Mouse (Mus musculus) hindbrain, embryonic 14.5 days (tissue): ENCODE results near the gene Dkc1. TPM values are rescaled to one million over a fixed set of nuclear protein-coding genes. Genes with fewer than 3 reads are reported as not detected.
"Not testable (repeated sequence)": the region's sequence is repeated elsewhere in the genome, so short reads cannot be mapped to it uniquely, and the experiment has no call there.

Experiments used
- ATAC-seq: fragments of 200-750 bp; cut with Nextera tagmentation; 2 replicates; pipeline ENCODE4 v1.8.0; 2017; ENCODE audit warnings: moderate number of reproducible peaks, mild to moderate bottlenecking, moderate TSS enrichment, moderate library complexity; ENCODE audit not compliant: low FRiP score
- DNase-seq: peaks from one replicate; pipeline ENCODE4 v3.0.0-alpha.2; 2015; ENCODE audit warnings: low spot score
- H3K27ac ChIP-seq: fragments of 300-500 bp; sonication (generic); 2 replicates; pipeline ENCODE4 v1.5.1; 2014; ENCODE audit warnings: mild to moderate bottlenecking, moderate library complexity
- H3K27me3 ChIP-seq: fragments of 300-500 bp; sonication (generic); 2 replicates; pipeline ENCODE4 v1.6.1; 2014; ENCODE audit warnings: mild to moderate bottlenecking, low read length, mixed read lengths; ENCODE audit not compliant: control insufficient read depth, insufficient read depth
- H3K36me3 ChIP-seq: fragments of 300-500 bp; sonication (generic); replicated peaks from 2 replicates; pipeline ENCODE4 v1.6.1; 2014; ENCODE audit not compliant: control insufficient read depth, insufficient read depth
- H3K4me1 ChIP-seq: fragments of 300-500 bp; sonication (generic); replicated peaks from 2 replicates; pipeline ENCODE4 v1.6.1; 2014; ENCODE audit warnings: antibody characterized with exemption, low read length, mixed read lengths; ENCODE audit not compliant: control insufficient read depth, insufficient read depth
- H3K4me2 ChIP-seq: fragments of 300-500 bp; sonication (generic); replicated peaks from 2 replicates; pipeline ENCODE4 v1.6.1; 2014; ENCODE audit warnings: mild to moderate bottlenecking, moderate library complexity
- H3K4me3 ChIP-seq: fragments of 300-500 bp; sonication (generic); replicated peaks from 2 replicates; pipeline ENCODE4 v1.5.1; 2014; ENCODE audit warnings: mild to moderate bottlenecking, low read length
- H3K9ac ChIP-seq: fragments of 300-500 bp; sonication (generic); 2 replicates; pipeline ENCODE4 v1.6.1; 2014
- H3K9me3 ChIP-seq: fragments of 300-500 bp; sonication (generic); 2 replicates; pipeline ENCODE4 v1.6.1; 2016; ENCODE audit warnings: low read length; ENCODE audit not compliant: control insufficient read depth
- WGBS: fragments of 180-500 bp; shearing (Covaris S2); extraction: QIAGEN DNeasy Blood & Tissue Kit; methylation state at CpG from one replicate; pipeline ENCODE4 v1.1.7; 2014; 5-methylcytosine and 5-hydroxymethylcytosine counted together
- polyA plus RNA-seq: library from polyadenylated mRNA; unstranded; fragments of >200 nt; fragmentation: Nextera tagmentation; extraction: Ambion mirVana; gene quantifications from 2 replicates; pipeline ENCODE4 v1.2.1, GENCODE M21; 2014

The Dkc1 gene
- polyA plus RNA-seq, 1 experiment from 2014 or later = 54.2 TPM

DNA sequence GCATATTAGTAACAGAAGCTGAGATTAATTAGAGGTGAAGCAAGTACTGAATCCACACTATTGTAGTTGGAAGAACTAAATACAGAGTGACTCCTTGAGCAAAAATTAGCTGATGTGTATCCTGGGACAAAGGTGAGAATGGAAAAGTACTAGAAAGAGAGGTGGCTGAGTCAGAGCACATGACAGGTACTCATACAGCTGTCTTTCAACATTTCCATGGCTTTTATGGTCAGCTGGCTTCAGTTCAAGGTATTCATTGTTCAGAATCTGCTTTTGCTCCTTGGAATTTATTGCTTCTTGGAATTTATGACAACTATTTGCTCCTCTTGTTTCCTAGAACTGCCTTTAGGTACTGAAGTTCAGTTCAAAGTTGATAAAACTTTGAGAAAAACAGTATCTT is 41.3 kb downstream of the Dkc1 start:
- ATAC-seq (no peak), DNase-seq (no peak)
- no peaks in the 10 kb centered on the region for H3K36me3 ChIP-seq

DNA sequence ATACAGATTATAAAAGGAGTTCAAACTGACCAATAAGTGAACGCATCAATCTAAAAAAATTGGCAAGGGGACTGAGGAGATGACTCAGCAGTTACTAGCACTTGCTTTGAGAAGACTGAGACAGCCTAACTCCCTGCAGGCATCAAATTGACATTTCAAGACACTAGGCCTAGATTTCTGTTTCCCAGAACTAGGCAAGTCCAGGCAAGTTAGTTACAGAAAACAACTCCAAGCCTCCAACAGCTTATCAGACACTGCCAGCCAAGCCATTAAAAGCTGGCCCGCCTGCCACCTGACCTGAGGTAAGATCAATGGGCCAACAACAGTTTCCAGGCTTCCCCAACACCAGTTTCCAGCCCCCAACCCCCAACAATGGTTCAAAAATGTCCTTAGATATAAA is 42.1 kb downstream of the Dkc1 start:
- Histone ChIP-seq H3K36me3 (no peaks in the 10 kb centered on the region), H3K4me2 (no peak overlapping the region), H3K9ac (no peak overlapping the region), H3K9me3 (no peaks in the 10 kb centered on the region), H3K27ac (no peak overlapping the region), H3K4me1 (no peaks in the 10 kb centered on the region), H3K27me3 (no peaks in the 10 kb centered on the region), H3K4me3 (no peak overlapping the region)
- WGBS = 83% methylated on average over 2 of the region's 2 CpGs
- DNase-seq (no peak), ATAC-seq (no peak)

More for the DNA sequence above, 41.3 kb downstream of the Dkc1 start:
- no peaks in the 10 kb centered on the region for H3K27me3 ChIP-seq
- no peak overlapping the region for H3K4me3 ChIP-seq
- H3K9ac ChIP-seq = no peak overlapping the region
- no peak overlapping the region for H3K4me2 ChIP-seq
- no peaks in the 10 kb centered on the region for H3K4me1 ChIP-seq
- H3K9me3 ChIP-seq = no peaks in the 10 kb centered on the region
- no peak overlapping the region for H3K27ac ChIP-seq

DNA sequence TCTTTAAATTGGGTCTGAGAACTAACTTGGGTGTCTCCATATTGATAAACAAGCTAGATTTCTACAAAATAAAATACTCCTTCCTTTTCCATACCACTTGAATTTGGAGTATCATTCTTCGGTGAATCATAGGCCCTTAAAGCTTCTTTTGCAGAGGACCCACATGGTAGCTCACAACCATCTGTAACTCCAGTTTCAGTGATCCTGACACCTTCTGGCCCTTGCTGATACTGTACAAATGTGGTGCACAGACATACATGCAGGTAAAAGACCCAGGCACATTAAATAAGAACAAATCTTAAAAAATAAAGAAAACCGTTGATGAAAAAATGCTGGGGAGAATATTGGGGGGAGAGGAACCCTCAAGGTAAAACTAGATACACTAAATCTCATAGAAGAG is 42.5 kb downstream of the Dkc1 start:
- Histone ChIP-seq H3K4me1 (no peaks in the 10 kb centered on the region), H3K27ac (no peak overlapping the region), H3K27me3 (no peaks in the 10 kb centered on the region), H3K9ac (no peak overlapping the region), H3K9me3 (no peaks in the 10 kb centered on the region), H3K36me3 (no peaks in the 10 kb centered on the region), H3K4me2 (no peak overlapping the region), H3K4me3 (no peak overlapping the region)
- no peak for ATAC-seq
- no peak for DNase-seq
- 87% methylated on average over 2 of the region's 2 CpGs for WGBS

DNA sequence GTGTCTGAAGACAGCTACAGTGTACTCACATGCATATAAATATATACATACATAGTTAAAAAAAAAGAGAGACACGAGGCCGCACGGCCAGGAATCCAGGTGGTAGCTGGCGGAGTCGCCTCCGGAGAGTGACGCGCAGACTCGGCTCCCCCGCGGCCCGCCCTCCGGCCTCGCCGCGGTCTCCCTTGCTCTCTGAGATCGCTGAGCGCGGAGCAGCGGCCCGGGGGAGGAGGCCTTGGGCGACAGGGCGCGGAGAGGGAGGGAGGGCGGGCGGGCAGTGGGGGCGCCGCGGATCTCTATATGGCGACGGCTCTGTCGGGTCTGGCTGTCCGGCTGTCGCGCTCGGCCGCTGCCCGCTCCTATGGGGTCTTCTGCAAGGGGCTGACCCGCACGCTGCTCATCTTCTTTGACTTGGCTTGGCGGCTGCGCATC is 47.5 kb downstream of the Dkc1 start:
- not testable (repeated sequence) for H3K9me3 ChIP-seq, H3K27me3 ChIP-seq, H3K27ac ChIP-seq, H3K4me1 ChIP-seq, DNase-seq, H3K36me3 ChIP-seq
- peak overlapping the region; percentile 31 for H3K4me3 ChIP-seq
- 30% methylated on average over 21 of the region's 42 CpGs for WGBS
- peak; percentile 31; the same call in 1 of the 2 replicates for ATAC-seq
- peak overlapping the region; percentile 46; the same call in 1 of the 2 replicates for H3K9ac ChIP-seq
- peak overlapping the region; percentile 55 for H3K4me2 ChIP-seq

DNA sequence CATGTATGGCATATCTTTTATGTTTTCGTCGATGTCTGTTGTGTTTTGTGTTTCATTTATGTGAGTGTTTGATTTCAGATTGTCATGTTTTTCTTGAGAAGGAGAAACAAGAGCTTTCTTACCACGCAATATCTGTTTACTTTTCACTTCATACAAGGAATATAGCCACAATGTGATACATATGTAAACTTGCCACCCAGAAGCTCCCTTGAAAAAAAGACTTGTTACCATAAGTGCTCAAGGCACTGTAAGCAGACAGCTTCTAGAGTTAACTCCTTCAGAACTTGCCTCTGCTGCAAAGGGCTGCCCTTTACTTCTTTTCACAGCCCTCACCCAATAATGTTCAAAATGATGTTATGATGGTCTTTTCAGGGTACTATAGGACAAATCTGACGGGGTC is 52.8 kb downstream of the Dkc1 start:
- 86% methylated on average over 4 of the region's 4 CpGs for WGBS
- no peaks in the 10 kb centered on the region for H3K27me3 ChIP-seq
- no peak overlapping the region for H3K4me3 ChIP-seq
- H3K9ac ChIP-seq = no peak overlapping the region
- no peak overlapping the region for H3K27ac ChIP-seq
- ATAC-seq = no peak
- H3K9me3 ChIP-seq = no peaks in the 10 kb centered on the region
- H3K4me2 ChIP-seq = no peak overlapping the region
- DNase-seq = no peak
- H3K36me3 ChIP-seq = no peaks in the 10 kb centered on the region
- no peaks in the 10 kb centered on the region for H3K4me1 ChIP-seq

DNA sequence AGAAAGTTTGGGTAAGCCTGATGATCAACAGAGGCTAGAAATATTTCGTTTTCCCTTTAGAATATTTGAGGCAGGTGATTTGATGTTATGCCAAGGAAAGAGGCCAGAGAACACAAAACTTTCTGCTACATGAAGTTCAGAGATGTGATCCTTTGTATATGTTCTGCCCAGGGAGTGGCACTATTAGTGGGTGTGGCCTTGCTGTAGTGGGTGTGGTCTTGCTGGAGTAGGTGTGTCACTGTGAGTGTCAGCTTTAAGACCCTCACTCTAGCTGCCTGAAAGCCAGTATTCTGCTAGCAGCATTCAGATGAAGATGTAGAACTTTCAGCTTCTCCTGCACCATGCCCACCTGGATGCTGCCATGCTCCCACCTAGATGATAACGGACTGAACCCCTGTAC is 54.6 kb downstream of the Dkc1 start:
- no peak overlapping the region for H3K4me2 ChIP-seq
- 80% methylated on average over 2 of the region's 2 CpGs for WGBS
- no peaks in the 10 kb centered on the region for H3K27me3 ChIP-seq
- H3K9ac ChIP-seq = no peak overlapping the region
- DNase-seq (no peak), ATAC-seq (no peak)
- no peaks in the 10 kb centered on the region for H3K36me3 ChIP-seq
- no peaks in the 10 kb centered on the region for H3K4me1 ChIP-seq
- H3K9me3 ChIP-seq = no peaks in the 10 kb centered on the region
- H3K4me3 ChIP-seq = no peak overlapping the region
- H3K27ac ChIP-seq = no peak overlapping the region

DNA sequence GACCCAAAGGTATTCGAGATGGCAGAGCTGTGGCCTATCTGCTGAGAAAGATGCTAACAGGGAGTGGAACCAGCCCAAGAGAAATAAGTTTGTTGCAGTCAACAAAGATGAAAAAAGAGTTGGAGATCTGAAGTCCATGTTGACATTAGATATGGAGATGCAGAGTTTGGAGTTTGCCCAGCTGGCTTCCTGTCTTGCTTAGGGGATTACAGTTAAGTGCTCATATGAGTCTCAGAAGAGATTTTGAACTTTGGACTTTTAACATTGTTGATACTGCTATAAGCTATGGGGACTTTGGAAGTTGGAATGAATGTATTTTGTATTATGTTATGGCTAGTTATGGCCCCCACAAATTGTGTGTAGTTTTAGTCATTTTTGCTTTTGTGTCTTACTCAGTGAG is 56.6 kb downstream of the Dkc1 start:
- Histone ChIP-seq H3K9me3 (no peaks in the 10 kb centered on the region), H3K4me1 (no peaks in the 10 kb centered on the region), H3K9ac (no peak overlapping the region), H3K27ac (no peak overlapping the region), H3K27me3 (no peaks in the 10 kb centered on the region), H3K4me3 (no peak overlapping the region), H3K4me2 (no peak overlapping the region), H3K36me3 (no peaks in the 10 kb centered on the region)
- 50% methylated on average over 1 of the region's 1 CpGs for WGBS
- ATAC-seq (no peak), DNase-seq (no peak)

DNA sequence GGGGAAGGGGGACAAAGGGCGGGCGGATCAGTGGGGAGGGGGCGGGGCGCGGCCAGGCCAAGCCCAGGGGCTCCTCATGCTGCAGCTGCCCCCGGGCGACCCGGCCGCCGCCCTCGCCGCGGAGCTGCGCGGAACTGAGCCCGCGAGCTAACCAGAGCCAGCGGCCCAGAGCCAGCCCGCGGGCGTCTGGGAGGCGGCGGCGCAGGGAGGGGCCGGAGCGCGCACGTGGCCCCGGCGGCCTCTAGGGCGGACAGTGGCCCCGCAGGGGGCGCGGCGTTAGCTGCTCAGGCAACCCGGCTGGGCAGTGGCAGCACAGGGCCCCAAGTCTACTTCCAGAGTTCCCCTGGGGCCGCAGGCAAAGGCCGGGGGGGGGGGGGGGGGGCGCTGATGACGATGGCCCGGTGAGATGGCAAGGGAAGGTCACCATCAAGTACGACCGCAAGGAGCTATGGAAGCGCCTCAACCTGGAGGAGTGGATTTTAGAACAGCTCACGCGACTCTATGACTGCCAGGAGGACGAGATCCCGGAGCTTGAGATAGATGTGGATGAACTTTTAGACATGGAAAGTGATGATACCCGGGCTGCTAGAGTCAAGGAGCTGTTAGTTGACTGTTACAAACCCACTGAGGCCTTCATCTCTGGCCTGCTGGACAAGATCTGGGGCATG is 60.1 kb downstream of the Dkc1 start:
- H3K36me3 ChIP-seq = no peaks in the 10 kb centered on the region
- DNase-seq (no peak), ATAC-seq (peak; percentile 55; the same call in 1 of the 2 replicates)
- H3K4me3 ChIP-seq = peak overlapping the region; percentile 40
- peak overlapping the region; percentile 64 for H3K4me2 ChIP-seq
- peak overlapping the region; percentile 36; the same call in 1 of the 2 replicates for H3K9ac ChIP-seq
- H3K9me3 ChIP-seq = no peaks in the 10 kb centered on the region
- no peaks in the 10 kb centered on the region for H3K4me1 ChIP-seq
- no peak overlapping the region for H3K27ac ChIP-seq
- WGBS = 32% methylated on average over 44 of the region's 49 CpGs
- H3K27me3 ChIP-seq = no peaks in the 10 kb centered on the region
